Mouse (Mus musculus): Measurements from ENCODE around the gene Fkbp10.

The Fkbp10 gene

GRCm38 (mm10) chr11:100414914-100415822, at the start of gene Fkbp10:
Fkbp10 (plus strand) TSS chr11:100415697.
- peak; percentile 79 to 87 for DNase-seq

DNA sequence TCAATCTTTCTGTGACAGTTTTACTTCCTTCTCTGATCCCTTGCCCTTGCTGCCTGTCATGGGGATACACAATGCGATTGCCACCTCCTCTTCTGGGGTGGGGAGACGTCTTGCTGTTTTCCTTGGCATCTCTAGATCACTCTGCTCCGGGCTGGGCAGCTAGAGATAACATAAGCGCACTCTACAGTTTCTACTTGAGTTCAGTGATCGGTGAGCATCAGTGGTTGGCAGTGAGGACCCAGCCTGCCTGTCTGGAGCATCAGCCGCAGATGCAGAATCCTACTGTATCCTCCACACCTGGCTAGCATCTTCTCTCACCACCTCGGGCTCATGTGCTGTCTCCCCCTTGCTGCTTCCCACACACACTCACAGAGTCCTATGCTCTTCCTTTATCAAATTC, 46.4 kb upstream of the Fkbp10 start:
- no peak for DNase-seq

GRCm38 (mm10) chr11:100369822-100370221, 45.7 kb upstream of the Fkbp10 start:
- DNase-seq, result no peak

- DNase-seq, result no peak
These were observed 43.4 kb upstream of the Fkbp10 start for GRCm38 (mm10) chr11:100371981-100372558.

DNA sequence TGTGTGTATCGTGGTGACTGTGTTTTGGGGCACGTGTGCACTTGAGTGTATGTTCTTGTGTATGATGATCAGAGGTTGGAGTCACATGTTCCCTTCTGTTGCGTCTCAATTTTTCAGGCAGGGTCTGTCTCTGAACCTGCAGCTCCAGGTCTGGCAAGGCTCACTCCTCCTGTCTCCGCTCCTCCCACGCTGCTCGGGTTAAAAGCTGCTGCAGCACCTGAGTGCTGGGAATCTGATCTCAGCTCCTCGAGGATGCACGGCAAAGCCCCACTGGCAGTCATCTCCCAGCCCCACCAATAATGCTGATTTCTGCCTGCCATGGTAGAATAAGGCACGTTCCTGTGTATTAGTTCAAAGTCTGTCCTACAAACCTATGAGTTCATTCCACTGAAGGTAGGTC, 40.4 kb upstream of the Fkbp10 start:
- DNase-seq, result no peak

DNA sequence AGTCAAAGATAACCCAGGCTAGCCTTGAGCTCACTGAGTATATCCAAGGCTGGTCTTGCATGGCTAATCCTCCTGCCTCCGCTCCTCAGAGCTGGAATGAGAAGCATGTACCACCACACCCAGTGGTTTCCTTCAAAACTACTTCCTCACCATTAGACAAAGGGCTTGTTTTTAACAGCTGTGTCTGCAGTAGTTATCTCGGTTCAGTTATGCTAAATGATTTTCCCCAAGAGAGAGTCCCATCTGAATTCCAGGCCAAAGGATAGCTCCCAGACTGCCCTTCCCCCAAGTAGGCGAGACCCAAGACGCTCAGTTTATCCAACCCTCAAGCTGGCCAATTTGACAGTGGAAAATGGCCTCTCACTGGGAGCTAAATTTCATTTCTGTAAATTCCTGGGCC, 39.5 kb upstream of the Fkbp10 start:
- no peak for DNase-seq

GRCm38 (mm10) chr11:100376746-100377389, 38.6 kb upstream of the Fkbp10 start:
- DNase-seq, result peak in 1 of 2 experiments; percentile 48

DNA sequence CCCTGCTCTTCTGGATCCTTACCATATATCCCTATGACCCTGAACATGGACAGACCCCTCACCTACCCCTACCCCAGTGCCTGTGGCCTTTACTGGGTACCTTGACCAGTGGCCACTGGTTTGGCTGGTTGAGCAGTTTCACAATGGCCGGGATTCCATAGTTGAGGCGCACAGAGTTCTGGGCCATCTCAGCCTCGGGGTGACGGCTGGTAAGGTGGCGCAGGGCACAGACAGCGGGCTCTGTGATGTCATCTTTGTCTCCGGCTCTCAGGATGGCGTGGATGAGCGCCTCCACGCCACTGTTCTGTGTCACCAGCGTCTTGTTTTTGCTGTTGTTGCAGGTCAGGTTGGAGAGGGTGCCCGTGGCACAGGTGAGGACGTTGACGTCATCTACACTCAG, 37.5 kb upstream of the Fkbp10 start:
- no peak for DNase-seq

DNA sequence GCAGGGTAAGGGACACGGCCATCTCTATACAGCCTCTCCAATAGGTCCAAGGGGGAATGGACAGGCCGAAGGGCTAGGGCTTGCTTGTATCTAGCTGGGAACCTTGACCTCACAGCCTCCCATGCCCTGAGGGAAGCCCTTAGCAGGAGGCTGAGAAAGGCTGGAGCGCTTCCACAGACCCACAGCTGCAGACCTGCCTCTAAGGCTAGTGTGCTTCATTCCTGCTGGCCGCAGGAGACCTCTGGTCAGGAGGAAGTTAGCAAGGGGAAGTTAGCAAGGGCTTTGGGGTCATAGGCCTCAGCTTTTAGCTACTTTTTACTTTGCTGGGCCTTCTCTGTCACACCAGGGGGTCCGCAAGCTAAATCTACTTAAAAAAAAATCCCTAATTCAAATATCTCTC, 37.1 kb upstream of the Fkbp10 start:
- DNase-seq, result no peak

- no peak for DNase-seq
These were observed 36.2 kb upstream of the Fkbp10 start for GRCm38 (mm10) chr11:100379311-100379710.

DNA sequence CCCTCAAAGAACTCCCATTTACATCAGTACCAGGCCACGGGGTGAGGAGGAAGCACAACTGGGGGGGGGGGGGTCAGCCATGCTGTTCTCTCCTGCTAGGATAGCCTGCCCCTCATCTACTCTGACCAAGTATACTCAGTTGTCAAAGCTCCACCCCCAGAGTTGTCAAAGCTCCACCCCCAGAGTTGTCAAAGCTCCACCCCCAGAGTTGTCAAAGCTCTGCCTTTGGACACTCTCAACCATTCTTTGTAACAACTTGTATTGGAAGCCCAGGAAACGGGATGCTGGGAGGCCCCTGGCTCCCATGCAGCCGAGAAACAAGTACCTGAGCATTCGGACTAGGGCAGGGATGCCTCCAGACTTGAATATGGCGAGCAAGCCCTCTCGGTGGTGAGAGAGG, 32.8 kb upstream of the Fkbp10 start:
- no peak for DNase-seq

DNA sequence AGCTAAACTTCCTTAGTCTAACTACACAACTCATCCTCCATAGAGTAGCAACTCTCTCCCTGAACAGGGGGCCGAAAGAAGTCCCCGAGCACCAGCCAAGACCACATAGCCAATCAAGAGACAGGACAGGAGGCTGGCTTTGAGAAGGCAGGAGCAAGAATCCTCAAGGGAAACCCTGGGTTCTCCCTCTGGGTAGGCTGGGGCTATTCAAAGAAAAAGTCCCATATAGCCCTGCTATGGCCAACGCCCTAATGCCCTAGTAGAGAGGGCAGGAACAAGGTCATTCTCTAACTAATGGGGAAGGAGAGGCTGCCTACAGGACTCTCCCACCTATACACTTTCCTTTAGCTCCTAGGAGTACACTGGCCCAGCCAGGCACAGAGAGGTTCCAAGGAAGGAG, 30.5 kb upstream of the Fkbp10 start:
- no peak for DNase-seq

DNA sequence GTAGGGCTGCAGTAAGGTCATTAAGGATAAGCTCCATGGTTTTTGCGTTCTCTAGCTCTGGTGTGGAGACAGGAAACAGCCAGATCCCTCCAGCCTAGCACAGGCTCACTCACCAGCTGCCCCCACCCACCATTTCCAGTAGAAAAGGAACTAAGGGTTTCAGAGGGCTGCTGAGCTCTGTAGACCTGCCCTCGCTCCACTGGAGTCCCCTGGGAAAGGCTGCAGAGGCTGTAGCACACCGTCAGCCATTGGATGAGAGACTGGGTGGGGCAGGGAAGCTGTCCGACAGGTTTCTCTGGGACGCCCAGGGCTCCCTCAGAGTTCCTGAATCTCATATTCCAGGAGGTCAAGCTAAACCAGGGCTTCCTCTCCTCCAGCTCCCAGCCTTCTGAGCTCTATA, 28.9 kb upstream of the Fkbp10 start:
- peak; percentile 59 to 73 for DNase-seq

DNA sequence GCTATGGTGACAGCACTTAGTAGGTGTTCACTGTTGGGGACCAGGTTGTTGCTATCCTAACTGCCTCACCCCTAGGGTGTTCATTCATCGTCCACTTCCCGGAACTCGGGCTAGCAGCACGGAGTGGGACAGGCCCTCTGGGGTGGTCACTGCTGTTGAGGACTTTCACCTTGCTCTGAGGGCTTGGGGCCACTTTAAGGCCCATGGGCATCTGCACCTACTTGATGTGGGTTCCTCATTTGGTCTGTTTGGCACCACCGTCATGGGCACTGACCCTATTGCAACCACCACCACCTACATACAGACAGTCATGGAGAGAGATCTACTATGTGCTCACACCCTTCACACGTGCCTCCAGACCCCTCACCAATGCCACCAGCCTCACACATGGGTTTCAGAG, 28.4 kb upstream of the Fkbp10 start:
- no peak for DNase-seq

DNA sequence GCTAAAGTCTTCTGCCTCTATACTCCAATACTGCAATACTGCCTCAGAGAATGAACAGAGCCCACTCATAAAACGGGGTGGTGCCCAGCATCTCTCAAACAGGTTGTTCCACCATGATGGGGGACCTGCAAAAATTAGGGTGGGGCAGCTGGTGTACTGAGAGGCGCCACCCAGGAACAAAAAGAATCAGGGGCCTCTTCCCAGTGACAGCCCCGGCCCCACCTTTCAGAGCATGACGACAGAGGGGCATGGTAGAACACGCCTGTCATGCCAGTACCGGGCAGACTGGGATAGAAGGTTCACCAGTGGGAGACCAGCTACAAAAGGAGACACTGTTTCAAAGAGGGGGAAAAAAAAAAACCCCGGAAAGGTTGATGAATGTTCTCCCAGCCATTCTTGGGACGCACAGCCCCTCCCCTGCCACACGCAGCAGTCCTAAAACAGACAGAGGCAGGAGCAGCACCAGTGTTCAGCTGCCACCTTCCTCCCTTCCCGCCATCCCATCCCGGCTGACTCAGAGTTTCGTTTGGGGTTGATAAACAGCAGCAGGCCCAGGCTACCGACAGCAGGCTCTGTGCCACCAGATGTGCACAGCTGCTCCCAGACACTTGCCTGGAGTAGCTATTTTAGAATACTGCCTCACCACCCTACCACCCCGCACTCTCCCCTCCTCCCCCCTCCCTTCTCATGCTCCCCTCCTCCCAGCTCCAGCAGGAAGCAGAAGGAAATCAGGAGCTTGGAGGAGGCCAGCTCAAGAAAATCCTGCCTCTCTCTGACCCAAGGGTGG, 27.7 kb upstream of the Fkbp10 start:
- peak; percentile 78 to 86 for DNase-seq

DNA sequence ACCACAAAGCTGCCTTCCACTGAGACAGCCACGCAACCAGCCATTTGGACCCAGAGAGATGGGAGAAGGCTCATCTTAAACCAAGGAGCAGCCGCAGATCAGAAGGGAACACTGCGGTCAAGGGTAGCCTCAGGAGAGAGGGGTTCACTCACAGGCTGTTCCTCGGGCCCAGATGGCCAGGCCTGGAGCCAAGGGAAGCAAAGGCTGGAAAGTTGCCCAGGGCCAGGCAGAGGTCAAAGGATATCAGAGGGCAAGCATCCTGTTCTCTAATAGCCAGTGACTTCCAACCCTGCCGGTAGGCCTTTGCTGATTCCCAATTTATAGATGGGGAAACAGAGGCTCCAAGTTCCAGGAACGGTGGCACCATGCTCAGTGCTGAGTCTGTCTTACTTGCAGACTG, 26.9 kb upstream of the Fkbp10 start:
- peak; percentile 75 to 83 for DNase-seq

DNA sequence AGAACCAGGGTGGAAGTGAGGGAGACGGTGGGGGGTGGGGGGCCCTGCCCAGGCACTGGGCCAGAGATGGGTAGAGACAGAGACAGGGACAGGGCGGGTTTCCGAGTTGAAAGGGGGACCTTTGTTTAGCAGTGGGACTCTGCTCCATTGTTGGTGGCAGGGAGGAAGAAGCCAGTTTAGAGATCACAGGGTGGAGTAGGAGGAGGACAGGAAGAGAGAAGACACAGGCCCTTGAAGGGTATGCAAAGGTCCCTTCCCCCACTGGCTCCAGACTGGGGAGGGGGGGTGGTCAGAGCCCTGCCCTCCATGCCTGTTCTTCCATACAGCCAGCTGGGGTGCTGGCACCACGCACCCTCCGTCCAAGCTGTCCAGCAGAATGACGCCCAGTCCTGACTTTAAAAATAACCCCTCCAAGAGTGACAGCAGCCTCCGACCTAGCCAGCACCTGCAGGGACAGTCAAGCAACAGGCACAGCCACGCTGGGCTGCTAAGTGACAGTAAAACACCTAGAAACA, 25.5 kb upstream of the Fkbp10 start:
- DNase-seq, result peak; percentile 50 to 67

- DNase-seq, result peak; percentile 82 to 88
These were observed 24.2 kb upstream of the Fkbp10 start for GRCm38 (mm10) chr11:100391081-100391883.

DNA sequence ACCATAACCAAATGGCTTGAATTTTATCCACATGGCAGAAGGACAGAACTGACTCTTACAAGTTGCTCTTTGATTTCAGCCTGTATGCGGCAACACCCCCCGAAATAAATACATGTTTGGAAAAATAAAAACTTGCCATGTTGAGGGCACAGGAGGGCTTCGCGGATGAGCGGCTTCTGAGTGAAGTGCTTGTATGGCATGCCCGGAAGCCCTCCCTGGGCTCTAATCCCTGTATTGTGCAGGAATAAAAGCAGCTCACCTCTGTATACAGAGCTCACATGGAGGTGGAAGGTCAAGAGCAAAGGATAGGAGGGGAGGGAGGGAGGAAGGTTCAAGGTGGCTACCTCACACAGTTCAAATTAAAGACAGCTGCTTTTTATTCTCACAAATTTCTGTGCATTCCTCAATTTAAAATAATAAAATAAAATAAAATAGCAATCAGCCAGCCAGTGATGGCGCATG, 23.6 kb upstream of the Fkbp10 start:
- no peak for DNase-seq

GRCm38 (mm10) chr11:100392958-100393357, 22.5 kb upstream of the Fkbp10 start:
- no peak for DNase-seq

DNA sequence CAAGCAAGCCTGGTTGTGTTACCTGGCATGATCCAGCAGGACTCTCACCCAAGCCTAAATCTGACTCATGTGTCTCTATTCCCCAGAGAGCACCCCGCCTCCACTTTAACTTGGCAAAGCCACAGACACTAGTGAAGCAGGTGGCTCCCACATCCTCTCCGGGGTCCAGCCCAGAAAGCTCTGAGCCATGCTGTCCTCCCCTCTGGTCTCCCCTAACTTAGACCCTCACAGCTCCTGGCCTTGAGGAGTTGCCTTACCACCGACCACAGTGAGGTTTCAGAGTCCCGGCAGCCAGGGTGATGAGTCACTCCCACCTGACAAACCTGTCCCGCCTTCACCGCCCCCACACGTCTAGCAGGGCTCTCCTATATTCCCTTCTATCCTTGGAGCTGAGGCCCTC, 21.8 kb upstream of the Fkbp10 start:
- DNase-seq, result peak in 1 of 2 experiments; percentile 61

All from kidney, postnatal 4 days (tissue).